Mouse (Mus musculus): ENCODE data around the gene Kirrel3. TPM values are rescaled to one million over a fixed set of nuclear protein-coding genes. Genes with fewer than 3 reads are reported as not detected.

The Kirrel3 gene
- polyA plus RNA-seq, 1 experiment from 2014 or later: 2.5 TPM

GRCm38 (mm10) chr9:34977700-34978099 lies 492.0 kb downstream of the Kirrel3 start:
- H3K27me3 ChIP-seq (ENCODE audit: control insufficient read depth, insufficient read depth, low read length): no peaks in the 10 kb centered on the region
- DNase-seq (ENCODE audit: low spot score): no peak
- H3K4me2 ChIP-seq (ENCODE audit: low read depth, low read length): no peak overlapping the region
- 79% methylated on average over 8 of the region's 8 CpGs for WGBS
- H3K9me3 ChIP-seq (replicated peaks; ENCODE audit: control insufficient read depth, low read length): no peaks in the 10 kb centered on the region
- no peak overlapping the region for H3K4me3 ChIP-seq (ENCODE audit: low read depth, low read length)
- ATAC-seq (replicated peaks; ENCODE audit: insufficient number of reproducible peaks, low FRiP score, low TSS enrichment, low read depth): no peak
- H3K27ac ChIP-seq (replicated peaks; ENCODE audit: low read depth, low read length): no peak overlapping the region
- H3K36me3 ChIP-seq (replicated peaks; ENCODE audit: control insufficient read depth, insufficient read depth, low read depth, low read length): no peaks in the 10 kb centered on the region
- H3K4me1 ChIP-seq (ENCODE audit: control insufficient read depth, insufficient read depth, low read length): no peaks in the 10 kb centered on the region
- H3K9ac ChIP-seq (replicated peaks; ENCODE audit: low read length): no peak overlapping the region

DNA sequence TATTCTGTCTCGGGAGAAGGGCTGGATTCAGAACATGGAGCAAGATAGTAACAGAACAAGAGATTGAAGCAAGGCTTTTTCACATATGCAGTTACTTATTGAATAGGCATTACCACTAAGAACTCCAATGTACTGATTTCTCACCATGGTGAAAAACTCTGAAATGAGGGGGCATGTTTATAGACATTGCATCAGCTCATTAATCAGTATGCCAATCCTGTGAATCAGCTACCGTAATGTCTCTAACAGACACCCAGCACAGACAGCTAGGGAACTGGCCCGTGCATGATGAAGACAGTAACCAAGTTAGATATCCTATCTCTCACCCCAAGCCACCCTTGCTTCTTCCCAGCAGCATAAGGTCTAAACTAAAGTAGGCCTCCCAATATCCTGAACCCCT lies 492.5 kb downstream of the Kirrel3 start:
- ATAC-seq (replicated peaks; ENCODE audit: insufficient number of reproducible peaks, low FRiP score, low TSS enrichment, low read depth) (no peak), DNase-seq (ENCODE audit: low spot score) (no peak)
- WGBS: 84% methylated on average over 3 of the region's 3 CpGs
- Histone ChIP-seq H3K27ac (replicated peaks; ENCODE audit: low read depth, low read length) (no peak overlapping the region), H3K4me3 (ENCODE audit: low read depth, low read length) (no peak overlapping the region), H3K36me3 (replicated peaks; ENCODE audit: control insufficient read depth, insufficient read depth, low read depth, low read length) (no peaks in the 10 kb centered on the region), H3K9me3 (replicated peaks; ENCODE audit: control insufficient read depth, low read length) (no peaks in the 10 kb centered on the region), H3K4me2 (ENCODE audit: low read depth, low read length) (no peak overlapping the region), H3K4me1 (ENCODE audit: control insufficient read depth, insufficient read depth, low read length) (no peaks in the 10 kb centered on the region), H3K9ac (replicated peaks; ENCODE audit: low read length) (no peak overlapping the region), H3K27me3 (ENCODE audit: control insufficient read depth, insufficient read depth, low read length) (no peaks in the 10 kb centered on the region)

GRCm38 (mm10) chr9:34980516-34981265 lies 495.0 kb downstream of the Kirrel3 start:
- Histone ChIP-seq H3K4me2 (ENCODE audit: low read depth, low read length) (no peak overlapping the region), H3K27ac (replicated peaks; ENCODE audit: low read depth, low read length) (no peak overlapping the region), H3K9ac (replicated peaks; ENCODE audit: low read length) (no peak overlapping the region), H3K4me1 (ENCODE audit: control insufficient read depth, insufficient read depth, low read length) (no peaks in the 10 kb centered on the region), H3K9me3 (replicated peaks; ENCODE audit: control insufficient read depth, low read length) (no peaks in the 10 kb centered on the region), H3K36me3 (replicated peaks; ENCODE audit: control insufficient read depth, insufficient read depth, low read depth, low read length) (no peaks in the 10 kb centered on the region), H3K27me3 (ENCODE audit: control insufficient read depth, insufficient read depth, low read length) (no peaks in the 10 kb centered on the region), H3K4me3 (ENCODE audit: low read depth, low read length) (no peak overlapping the region)
- no peak for DNase-seq (ENCODE audit: low spot score)
- WGBS: 86% methylated on average over 5 of the region's 5 CpGs
- ATAC-seq (replicated peaks; ENCODE audit: insufficient number of reproducible peaks, low FRiP score, low TSS enrichment, low read depth): no peak

- no peaks in the 10 kb centered on the region for H3K27me3 ChIP-seq (ENCODE audit: control insufficient read depth, insufficient read depth, low read length)
- H3K27ac ChIP-seq (replicated peaks; ENCODE audit: low read depth, low read length): no peak overlapping the region
- H3K4me3 ChIP-seq (ENCODE audit: low read depth, low read length): no peak overlapping the region
These were observed 498.1 kb downstream of the Kirrel3 start for GRCm38 (mm10) chr9:34983513-34984462.

GRCm38 (mm10) chr9:34986156-34986555 lies 500.5 kb downstream of the Kirrel3 start:
- Histone ChIP-seq H3K4me1 (ENCODE audit: control insufficient read depth, insufficient read depth, low read length) (no peaks in the 10 kb centered on the region), H3K4me2 (ENCODE audit: low read depth, low read length) (no peak overlapping the region), H3K27me3 (ENCODE audit: control insufficient read depth, insufficient read depth, low read length) (no peaks in the 10 kb centered on the region), H3K9me3 (replicated peaks; ENCODE audit: control insufficient read depth, low read length) (no peaks in the 10 kb centered on the region), H3K4me3 (ENCODE audit: low read depth, low read length) (no peak overlapping the region), H3K36me3 (replicated peaks; ENCODE audit: control insufficient read depth, insufficient read depth, low read depth, low read length) (no peaks in the 10 kb centered on the region), H3K9ac (replicated peaks; ENCODE audit: low read length) (no peak overlapping the region), H3K27ac (replicated peaks; ENCODE audit: low read depth, low read length) (no peak overlapping the region)
- DNase-seq (ENCODE audit: low spot score) (no peak), ATAC-seq (replicated peaks; ENCODE audit: insufficient number of reproducible peaks, low FRiP score, low TSS enrichment, low read depth) (no peak)

More at GRCm38 (mm10) chr9:34983513-34984462, 498.1 kb downstream of the Kirrel3 start:
- Histone ChIP-seq H3K9me3 (replicated peaks; ENCODE audit: control insufficient read depth, low read length) (no peaks in the 10 kb centered on the region), H3K4me1 (ENCODE audit: control insufficient read depth, insufficient read depth, low read length) (no peaks in the 10 kb centered on the region), H3K36me3 (replicated peaks; ENCODE audit: control insufficient read depth, insufficient read depth, low read depth, low read length) (no peaks in the 10 kb centered on the region), H3K9ac (replicated peaks; ENCODE audit: low read length) (no peak overlapping the region), H3K4me2 (ENCODE audit: low read depth, low read length) (no peak overlapping the region)
- ATAC-seq (replicated peaks; ENCODE audit: insufficient number of reproducible peaks, low FRiP score, low TSS enrichment, low read depth) (no peak), DNase-seq (ENCODE audit: low spot score) (peak; percentile 82)
- 41% methylated on average over 12 of the region's 12 CpGs for WGBS

DNA sequence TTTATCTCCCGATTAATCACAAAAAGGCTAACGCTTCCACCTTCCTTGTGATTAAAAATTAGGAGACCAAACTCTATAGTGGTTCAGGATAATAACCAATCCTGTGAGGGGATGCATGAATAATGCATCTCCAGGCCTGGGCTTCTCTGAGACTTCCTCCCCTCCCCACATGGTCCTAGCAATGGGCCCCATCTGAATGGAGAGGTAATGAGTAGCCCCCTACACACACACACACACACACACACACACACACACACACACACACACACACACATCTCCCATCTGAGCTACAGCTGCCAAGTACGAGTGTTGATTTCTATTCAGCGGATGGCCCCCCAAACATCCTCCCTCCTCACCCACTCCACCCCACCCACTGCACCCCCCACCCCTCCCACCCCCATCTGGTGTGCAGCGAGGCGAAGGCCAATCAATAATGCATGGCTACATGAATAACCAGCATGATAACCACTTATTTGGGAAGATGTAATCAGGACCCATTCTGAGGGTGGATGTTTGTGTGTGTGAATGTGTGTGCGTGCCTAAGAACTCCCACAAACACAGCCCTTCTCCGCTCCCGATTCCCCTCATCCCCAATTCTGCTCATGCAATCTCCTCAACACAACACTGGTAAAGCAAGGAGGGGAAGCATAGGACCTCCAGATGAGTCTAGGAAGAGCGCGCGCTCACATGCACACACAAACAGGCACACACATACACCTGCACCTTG lies 501.9 kb downstream of the Kirrel3 start:
- no peak overlapping the region for H3K4me3 ChIP-seq (ENCODE audit: low read depth, low read length)
- no peaks in the 10 kb centered on the region for H3K36me3 ChIP-seq (replicated peaks; ENCODE audit: control insufficient read depth, insufficient read depth, low read depth, low read length)
- H3K27me3 ChIP-seq (ENCODE audit: control insufficient read depth, insufficient read depth, low read length): no peaks in the 10 kb centered on the region
- H3K9ac ChIP-seq (replicated peaks; ENCODE audit: low read length): no peak overlapping the region
- H3K27ac ChIP-seq (replicated peaks; ENCODE audit: low read depth, low read length): no peak overlapping the region
- H3K4me2 ChIP-seq (ENCODE audit: low read depth, low read length): no peak overlapping the region
- H3K4me1 ChIP-seq (ENCODE audit: control insufficient read depth, insufficient read depth, low read length): no peaks in the 10 kb centered on the region
- ATAC-seq (replicated peaks; ENCODE audit: insufficient number of reproducible peaks, low FRiP score, low TSS enrichment, low read depth) (0 out of 2 replicates have a peak, but pooled peaks have one; percentile 58), DNase-seq (ENCODE audit: low spot score) (no peak)
- WGBS: 89% methylated on average over 12 of the region's 12 CpGs
- H3K9me3 ChIP-seq (replicated peaks; ENCODE audit: control insufficient read depth, low read length): no peaks in the 10 kb centered on the region

DNA sequence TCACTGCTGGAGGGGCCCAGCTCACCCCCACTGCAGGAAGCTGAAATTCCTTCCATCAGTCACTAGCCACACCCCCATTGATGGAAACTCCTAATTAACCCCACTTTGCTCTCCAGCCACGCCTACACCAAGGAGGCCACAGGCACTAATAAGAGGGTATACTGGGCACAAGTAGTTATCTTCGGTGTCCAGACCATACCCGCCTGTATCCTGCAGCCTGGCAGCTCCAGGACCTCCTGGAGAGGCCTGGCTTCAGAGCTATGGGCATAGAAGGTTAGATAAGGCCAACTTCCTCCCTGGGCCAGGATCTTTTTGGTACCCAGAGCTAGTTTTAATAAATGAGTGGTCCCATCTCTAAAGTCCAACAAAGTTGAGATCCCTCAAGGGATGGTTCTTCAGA lies 503.0 kb downstream of the Kirrel3 start:
- ATAC-seq (replicated peaks; ENCODE audit: insufficient number of reproducible peaks, low FRiP score, low TSS enrichment, low read depth) (no peak), DNase-seq (ENCODE audit: low spot score) (no peak)
- 76% methylated on average over 3 of the region's 3 CpGs for WGBS

More for the DNA sequence above, 503.0 kb downstream of the Kirrel3 start:
- H3K9ac ChIP-seq (replicated peaks; ENCODE audit: low read length): no peak overlapping the region
- no peaks in the 10 kb centered on the region for H3K4me1 ChIP-seq (ENCODE audit: control insufficient read depth, insufficient read depth, low read length)
- no peak overlapping the region for H3K4me2 ChIP-seq (ENCODE audit: low read depth, low read length)
- no peak overlapping the region for H3K4me3 ChIP-seq (ENCODE audit: low read depth, low read length)
- H3K27ac ChIP-seq (replicated peaks; ENCODE audit: low read depth, low read length): no peak overlapping the region
- H3K36me3 ChIP-seq (replicated peaks; ENCODE audit: control insufficient read depth, insufficient read depth, low read depth, low read length): no peaks in the 10 kb centered on the region
- no peaks in the 10 kb centered on the region for H3K27me3 ChIP-seq (ENCODE audit: control insufficient read depth, insufficient read depth, low read length)
- H3K9me3 ChIP-seq (replicated peaks; ENCODE audit: control insufficient read depth, low read length): no peaks in the 10 kb centered on the region
